Mouse (Mus musculus): ENCODE measurements around the gene Rdm1.

Gene Rdm1

DNA sequence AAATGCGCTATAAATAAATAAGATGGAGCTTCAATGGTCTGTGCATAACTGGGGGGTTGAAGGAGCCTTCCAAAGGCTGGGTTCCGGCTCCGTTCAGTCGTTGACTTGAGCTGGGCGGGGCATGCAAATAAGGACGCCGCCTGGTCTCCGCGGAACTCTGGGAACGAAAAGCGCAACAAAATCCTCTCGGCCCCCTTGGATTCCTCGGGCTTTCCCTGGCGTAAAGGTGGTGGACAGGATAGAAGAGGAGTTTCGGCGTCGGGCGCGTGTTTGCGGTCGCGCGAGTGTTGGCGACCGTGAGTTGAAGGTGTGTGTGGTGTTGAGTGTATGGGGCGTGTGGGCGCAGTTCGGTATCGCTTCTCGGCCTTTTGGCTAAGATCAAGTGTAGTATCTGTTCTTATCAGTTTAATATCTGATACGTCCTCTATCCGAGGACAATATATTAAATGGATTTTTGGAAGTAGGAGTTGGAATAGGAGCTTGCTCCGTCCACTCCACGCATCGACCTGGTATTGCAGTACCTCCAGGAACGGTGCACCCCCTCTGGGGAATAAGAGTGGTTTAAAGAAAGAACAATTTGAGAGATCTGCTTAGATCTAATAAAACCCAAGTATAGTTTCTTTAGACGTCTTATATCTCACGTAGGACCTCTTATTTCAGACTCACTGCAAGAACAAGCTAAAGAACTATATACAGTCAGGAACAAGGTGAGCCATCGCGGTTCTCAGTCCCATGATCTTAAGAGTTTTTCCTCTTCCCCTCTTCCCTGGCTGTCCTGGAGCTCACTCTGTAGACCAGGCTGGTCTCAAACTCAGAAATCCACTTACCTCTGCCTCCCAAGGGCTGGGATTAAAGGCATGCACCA, 31.1 kb downstream of the Rdm1 start:
- DNase-seq (ENCODE audit: low spot score): peak; percentile 63

DNA sequence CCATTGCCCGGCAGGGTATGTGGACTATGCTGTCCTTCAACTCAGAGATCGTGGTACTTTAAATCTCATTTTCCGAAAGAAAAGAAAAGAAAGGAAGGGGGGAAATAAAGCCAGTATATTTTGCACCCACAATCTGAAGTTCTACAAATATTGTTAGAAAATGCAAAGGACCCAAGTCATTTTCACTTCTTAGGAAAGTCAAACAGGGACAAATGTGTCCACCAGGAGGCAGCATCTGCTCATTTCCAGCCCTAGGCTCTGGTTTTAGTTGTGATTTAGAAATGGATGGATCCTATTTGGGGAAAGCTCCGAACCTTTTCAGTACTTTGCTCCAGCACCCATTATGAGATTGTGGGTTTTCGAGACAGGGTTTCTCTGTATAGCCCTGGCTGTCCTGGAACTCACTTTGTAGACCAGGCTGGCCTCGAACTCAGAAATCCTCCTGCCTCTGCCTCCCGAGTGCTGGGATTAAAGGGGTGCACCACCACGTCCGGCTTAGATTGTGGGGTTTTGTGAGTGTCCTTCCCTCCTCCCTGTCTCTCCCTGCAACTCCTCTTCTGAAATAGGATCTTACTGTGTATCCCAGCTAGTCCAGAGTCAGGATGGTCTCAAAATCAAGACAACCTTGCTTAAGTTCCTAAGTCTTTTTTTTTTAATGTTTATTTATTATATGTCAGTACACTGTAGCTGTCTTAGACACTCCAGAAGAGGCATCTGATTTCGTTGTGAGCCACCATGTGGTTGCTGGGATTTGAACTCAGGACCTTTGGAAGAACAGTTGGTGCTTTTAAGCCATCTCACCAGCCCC, 32.0 kb downstream of the Rdm1 start:
- no peak for DNase-seq (ENCODE audit: low spot score)

DNA sequence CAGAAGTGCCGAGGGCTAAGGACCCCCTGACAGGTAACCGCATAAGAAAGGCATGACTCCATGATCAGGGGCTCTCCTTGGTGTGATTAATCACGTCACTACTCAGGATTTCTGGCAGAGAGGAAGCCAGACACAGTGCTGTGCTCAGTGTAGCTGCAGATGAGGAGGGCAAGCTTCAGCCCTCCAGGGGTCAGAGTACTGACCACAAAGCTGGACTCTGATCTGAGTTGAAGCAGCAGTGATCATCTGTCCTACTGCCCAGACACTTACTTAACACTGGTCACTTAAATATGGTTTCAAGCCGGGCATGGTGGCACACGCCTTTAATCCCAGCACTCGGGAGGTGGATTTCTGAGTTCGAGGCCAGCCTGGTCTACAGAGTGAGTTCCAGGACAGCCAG, 34.2 kb downstream of the Rdm1 start:
- DNase-seq (ENCODE audit: low spot score): no peak

DNA sequence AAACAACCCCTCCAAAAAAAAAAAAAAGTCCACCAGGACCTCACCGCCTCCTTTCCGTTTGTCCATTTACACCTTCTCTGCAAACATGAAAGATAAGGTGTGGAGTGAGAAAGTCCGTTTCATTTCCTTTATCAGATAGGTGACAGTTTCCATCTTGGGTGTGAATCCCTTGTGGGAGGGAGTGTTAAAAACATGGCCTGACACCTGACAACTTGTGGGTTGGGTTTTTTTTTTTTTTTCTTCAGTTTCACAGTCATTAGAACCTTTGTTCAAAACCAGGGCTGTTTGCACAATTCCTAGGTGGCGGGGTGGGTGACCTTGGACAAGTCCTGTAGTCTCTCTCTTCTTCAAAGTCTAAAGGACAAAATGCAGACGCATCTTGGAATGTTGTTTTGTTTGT, 34.8 kb downstream of the Rdm1 start:
- DNase-seq (ENCODE audit: low spot score): no peak

DNA sequence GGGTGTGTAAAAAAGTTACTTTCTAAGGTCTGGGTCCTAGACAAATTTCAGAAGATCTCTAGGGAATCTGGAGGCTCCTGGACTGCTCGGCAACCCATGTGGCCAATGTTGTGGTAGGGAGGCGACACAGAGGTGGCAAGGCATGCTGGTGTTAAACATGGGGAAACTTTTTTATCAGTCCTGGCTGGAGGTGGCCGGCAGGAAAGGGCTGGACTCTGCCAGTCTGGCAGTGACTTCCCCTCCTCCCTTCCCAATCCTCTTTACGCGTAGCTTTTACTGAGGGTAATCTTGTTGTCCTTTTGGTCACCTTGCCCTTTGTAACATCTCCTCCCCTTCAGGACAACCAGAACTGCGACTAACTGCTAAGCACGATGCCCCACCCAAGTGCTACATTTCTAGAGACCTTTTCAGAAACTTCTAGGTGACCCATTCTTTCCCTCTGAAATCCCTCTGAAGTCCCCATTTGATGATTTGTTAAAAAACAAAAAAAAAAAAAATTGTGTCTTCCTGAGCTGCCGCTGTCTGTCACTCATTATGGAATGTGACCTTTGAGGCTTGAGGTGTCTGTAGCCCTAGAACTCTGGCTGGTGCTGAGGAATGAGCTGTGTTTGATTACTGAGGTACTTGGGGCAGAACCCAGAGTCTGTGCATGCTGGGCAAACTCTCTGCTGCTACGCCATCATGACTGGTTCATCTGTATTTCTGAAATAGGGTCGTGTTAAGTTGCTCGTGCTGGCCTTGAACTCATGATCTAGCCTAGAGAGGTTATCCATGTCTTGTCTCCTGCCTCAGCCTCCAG, 36.4 kb downstream of the Rdm1 start:
- DNase-seq (ENCODE audit: low spot score): no peak

DNA sequence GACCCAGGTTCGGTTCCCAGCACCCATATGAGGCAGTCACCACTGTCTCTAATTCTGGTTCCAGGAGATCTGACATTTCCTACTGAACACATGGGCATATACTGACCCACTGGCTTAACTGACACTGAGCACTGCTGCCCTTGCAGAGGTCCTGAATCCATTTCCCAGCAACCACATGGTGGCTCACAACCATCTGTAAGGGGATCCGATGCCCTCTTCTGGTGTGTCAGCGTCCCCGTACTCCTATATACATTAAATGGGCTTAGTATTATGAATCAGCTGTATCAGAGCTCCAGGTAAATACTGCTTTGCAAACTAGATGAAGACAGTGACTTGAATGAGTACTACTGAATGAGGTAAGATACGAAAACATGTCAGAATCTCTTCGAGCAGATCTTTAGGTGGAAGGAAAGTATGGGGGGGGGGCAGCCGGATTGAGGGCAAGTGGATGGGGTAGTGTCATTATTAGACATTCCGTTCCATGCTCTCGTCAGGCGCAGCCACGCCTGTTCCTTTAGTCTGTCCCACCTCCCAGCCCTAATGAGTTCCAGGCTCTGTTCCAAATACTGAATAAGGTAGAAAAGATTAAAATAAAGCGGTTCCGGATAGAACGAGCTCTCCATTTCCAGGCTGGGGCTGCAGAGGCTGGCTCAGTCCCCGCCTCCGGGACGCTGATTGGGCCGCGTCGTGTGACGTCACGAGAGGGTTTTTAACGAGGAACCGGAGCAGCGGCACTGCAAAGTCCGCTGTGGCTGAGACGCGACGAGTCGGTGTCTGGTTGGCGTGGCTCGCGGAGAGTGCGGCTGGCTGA, 38.0 kb downstream of the Rdm1 start, which contains the start of gene Arl4d:
Arl4d (plus strand) TSS at position 717 of the 811 bp plus-strand sequence.
- peak; percentile 94 for DNase-seq (ENCODE audit: low spot score)

DNA sequence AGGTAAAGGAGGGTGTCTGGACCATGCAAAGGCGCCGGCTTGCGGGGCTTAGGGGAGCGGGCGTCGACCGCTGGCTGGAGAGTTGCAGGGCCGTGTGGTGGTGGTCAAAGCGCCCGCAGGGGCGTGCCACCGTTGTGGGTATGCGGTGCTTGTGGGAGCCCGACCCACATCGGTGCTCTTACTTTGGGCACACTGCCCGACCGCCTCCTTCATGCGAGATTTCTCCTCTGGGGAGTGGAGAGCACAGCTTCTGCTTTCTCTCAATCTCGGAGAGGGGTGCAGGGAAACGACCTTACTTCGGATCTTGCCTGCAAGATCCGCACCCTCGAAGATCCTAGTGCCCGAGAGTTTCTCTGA, 38.6 kb downstream of the Rdm1 start:
- no peak for DNase-seq (ENCODE audit: low spot score)

DNA sequence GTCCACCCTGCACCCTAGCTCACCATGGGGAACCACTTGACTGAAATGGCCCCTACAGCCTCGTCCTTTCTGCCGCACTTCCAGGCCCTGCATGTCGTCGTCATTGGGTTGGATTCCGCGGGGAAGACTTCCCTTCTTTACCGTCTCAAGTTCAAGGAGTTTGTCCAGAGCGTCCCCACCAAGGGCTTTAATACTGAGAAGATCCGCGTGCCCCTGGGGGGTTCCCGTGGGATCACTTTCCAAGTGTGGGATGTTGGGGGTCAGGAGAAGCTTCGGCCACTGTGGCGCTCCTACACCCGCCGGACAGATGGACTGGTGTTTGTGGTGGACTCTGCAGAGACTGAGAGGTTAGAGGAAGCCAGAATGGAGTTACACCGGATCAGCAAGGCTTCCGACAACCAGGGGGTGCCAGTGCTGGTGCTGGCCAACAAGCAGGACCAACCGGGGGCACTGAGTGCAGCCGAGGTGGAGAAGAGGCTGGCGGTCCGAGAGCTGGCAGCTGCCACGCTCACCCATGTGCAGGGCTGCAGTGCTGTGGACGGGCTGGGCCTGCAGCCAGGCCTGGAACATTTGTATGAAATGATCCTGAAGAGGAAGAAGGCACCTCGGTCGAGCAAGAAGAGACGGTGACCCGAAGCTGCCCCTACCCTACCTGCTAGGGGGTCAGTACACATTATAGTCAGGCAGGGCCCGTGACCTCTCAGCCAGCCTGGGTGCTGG, 39.8 kb downstream of the Rdm1 start:
- no peak for DNase-seq (ENCODE audit: low spot score)

DNA sequence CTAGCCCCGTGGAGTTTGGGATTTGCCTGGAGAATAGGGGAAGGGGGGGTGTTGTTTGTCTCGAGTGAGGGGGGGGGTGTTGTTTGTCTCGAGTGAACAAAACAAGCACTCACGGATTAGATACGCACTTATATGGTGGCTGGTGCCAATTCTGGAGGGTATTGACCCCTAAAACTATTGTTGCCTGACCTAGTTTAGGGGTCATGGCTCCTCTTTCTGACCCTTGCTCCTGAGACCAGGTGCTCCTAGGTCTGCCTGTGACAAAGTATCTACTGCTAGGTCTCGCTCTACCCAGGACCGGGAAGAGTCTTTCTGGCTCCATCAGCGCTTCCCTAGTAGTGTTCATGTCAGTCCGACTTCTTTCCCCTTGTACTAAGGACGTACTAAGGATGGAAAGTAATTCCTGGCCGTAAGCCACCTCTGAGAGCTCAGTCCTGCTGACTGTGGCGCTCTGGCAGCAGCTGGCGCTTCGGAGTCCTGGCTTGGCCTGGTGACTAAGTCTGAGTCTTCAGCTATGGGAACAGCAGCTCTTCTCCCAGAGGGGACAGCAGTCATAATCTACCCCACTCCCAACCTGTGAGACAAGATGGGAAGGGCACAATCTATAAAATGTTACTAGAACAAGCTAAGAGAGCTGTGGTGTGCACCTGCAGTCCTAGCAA, 41.0 kb downstream of the Rdm1 start:
- DNase-seq (ENCODE audit: low spot score): no peak

DNA sequence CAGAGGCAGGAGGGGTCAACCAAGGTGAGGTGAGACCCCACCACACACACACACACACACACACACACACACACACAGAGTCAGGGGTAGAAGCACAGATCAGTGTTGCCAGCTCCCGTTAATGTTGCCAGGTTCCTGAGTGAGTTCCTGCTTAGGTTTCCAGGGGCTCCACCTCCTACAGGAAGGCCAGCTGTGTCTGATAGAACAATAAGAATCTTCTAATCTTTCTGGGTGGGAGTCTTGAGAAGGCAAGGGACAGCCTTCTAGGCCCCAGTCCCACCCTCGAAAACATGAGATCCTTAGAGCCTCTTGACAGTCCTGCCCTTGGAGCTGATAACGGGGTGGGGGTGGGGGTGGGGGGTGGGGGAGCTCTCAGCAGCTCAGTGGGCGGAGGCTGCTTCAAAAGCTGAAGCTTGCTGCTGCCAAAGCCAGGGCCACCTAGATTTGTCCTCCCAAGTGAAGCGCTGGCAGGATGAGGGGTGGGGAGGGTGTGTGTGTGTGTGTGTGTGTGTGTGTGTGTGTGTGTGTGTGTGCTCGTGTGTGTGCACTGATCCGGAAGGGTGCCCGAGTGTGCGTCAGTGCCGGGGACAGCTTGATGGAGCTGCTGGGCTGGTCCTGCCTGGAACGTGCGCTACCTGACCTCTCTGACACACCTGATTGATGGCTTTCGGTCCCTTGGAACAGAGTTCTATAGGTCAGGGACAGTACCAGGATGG, 41.7 kb downstream of the Rdm1 start:
- no peak for DNase-seq (ENCODE audit: low spot score)

DNA sequence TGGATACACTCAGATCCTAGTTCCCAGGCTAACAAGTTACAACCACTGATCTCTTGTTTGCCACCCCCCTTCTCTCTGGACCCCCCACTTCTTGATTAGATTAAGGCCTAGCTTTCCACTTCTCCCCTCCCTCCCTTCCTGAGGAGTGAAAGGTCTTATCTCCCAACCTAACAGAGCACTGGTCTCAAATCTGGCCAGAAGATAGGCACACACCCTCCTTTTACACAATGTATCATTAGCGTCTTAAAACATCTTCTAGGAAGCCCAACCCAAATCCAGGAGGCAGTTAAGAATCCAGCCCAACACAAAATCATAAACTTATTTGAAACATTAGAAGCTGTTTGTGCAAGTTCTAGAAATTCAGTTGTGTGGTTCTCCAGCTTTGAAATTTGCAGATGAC, 43.3 kb downstream of the Rdm1 start:
- no peak for DNase-seq (ENCODE audit: low spot score)

DNA sequence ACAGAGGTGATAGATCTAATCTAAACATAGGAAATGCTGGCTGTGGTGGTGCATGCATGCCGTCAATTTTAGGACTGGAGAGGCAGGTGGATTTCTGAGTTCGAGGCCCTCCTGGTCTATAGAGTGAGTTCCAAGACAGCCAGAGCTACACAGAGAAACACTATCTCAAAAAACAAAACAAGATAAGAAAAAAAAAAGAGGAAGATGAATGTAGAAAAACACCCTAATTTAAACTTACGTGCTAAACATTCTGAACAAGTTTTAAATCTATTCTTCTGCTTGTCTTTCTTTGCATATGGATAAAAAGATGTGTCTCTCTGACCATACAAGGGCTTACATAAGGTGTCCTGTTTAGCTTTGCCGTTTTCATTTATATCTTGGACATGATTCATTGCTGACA, 44.3 kb downstream of the Rdm1 start:
- no peak for DNase-seq (ENCODE audit: low spot score)

DNA sequence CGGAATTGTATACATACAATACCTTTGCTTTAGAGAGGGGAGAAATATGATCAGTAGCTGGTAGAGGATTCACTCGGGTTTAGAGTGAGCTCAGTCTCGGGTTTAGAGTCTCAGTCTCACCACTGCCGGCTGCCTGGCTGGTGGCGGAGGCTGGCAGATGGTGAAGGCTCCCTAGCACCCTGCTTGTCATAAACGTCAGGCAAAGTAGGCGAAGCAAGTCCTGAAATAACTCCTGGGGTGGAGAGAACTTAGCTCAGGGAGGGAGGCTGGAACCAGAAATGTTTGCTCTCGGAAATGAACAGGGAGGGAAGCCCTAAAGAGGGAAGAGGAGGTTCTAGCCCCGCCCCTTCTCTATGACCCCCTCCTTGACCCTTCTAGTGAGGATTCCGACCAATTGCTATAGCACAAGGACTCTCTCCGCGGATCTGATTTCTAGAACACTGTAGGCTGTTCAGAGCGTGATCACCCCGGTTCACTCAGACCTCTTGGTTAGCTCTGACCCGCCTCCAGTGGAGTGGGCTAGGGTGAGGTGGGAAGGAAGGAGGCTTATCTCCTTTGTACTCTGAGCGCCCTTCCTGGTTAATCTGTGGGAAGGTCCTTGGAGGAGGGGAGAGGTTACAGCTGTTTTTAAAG, 46.1 kb downstream of the Rdm1 start:
- DNase-seq (ENCODE audit: low spot score): no peak

DNA sequence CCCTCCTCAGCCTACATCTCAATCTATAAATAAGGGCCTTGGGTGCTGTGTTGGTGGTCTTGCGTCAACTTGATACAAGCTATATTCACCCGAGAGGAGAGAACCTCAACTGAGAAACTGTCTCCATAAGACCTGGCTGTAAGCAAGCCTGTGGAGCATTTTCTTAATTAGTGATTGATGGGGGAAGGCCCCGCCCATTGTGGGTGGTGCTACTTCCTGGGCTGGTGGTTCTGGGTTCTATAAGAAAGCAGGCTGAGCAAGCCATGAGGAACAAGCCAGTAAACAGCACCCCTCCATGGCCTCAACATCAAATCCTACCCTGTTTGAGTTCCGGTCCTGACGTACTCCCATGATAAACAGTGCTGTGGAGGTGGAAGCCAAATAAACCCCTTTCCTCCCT, 47.1 kb downstream of the Rdm1 start:
- DNase-seq (ENCODE audit: low spot score): no peak

DNA sequence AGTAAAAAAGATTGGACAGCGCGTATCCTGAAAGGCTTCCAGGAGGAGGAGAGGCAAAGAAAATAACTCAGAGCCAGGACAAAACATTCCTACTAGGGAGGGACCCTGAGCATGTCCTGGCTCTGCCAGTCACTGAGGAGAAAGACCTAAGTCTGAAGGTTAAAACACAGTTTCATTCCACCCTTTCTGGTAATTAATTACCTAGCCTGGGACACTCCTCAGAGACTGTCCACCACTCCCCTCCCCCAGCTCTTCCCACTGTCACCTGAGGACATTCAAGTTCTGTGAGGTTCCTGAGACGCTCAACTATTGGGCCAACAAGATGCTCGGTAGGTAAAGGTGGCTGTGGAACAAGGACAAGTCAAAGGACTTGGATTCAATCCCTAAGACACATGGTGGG, 48.4 kb downstream of the Rdm1 start:
- no peak for DNase-seq (ENCODE audit: low spot score)

DNA sequence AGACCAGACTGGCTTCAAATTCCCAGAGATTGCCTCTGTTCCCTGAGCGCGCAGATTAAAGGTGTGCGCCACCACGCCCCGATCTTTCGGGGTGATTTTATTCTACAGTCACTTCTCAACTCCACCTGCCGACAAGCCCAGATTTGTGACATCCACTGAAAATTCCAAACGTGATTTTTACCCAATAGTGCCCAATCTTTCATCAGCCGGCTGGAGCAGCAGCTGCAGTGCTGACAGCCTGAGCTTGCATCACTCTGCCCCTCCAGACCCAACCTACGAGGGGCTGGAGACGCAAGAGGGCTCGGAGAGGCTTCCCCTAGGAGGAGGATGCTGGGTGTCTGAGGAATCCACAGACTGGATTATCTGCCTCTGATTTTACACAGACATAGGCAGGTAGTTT, 50.7 kb downstream of the Rdm1 start:
- no peak for DNase-seq (ENCODE audit: low spot score)

DNA sequence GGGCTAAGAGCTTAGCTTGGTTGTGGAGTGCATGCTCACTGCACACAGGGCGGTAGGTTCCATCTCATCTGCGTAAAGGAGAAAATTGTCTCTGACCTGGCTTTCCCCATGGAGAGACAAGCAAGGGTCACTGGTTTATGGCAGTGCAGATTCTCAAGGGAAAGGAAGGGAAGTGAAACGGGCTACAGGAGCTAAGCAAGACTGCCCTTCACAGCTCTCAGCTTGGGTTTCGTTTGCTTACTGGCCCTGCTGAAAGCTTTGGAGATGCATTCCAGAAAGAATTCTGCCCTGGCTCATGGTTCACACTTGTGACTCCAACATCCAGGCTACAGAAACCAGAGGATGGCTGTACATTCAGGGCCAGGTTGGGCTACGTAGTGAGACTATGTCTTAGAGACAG, 51.8 kb downstream of the Rdm1 start:
- no peak for DNase-seq (ENCODE audit: low spot score)

DNA sequence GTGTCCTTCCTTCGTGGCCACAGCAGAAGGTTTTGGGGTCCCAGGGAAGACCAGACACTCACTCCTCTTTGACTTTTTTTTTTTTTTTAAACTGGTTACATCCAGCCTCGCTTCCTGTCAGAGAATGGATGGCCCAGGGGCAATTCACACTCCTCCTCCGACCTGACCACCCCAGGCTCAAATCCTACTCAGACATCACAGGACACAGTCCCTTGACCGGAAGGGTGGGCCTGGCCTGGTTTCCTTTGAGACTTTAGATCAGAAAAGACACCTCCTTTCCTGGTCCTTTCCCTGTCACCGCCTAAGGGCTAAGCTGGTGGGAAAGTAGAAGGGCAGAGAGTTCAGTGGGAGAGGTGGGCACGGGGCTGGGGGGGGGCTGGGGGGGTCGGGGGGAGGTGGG, 52.9 kb downstream of the Rdm1 start:
- no peak for DNase-seq (ENCODE audit: low spot score)

DNA sequence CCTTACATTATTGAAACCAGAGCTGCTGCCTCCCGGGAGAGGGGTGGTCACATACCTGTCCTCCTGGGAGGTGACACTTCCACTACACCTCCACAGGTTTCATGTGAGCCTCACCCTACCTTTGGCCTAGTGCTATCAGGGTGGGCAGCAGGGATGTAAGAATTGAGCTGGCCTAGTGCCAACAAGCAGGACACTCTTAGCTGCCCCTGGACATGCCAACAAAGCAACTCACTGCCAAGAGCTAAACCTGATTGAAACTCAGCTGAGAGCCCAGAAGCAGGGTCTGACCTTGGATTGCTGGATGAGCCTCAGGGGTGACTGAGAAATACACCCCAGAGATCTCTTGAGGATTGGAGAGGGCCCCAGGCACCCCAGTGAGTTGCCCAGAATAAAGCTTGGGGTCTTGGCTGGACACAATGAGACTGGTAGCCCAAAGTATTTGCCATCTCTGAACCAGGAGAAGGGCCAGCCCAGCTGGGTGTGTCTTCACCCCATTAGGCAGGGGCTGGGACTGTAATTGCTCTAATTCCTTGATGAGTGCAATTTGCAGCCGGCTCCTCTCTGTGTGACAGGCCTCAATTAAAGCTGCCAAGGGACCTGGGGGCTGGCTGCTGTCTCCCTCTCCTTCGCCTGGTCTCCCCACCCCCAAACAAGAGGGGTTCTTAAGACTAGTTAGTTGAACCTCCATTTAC, 53.8 kb downstream of the Rdm1 start:
- no peak for DNase-seq (ENCODE audit: low spot score)

Measured in ovary, postnatal 10 days (tissue).